In genomic region chr3:137891089-137891488, GRCm38 (mm10) we compare ENCODE assay signal across 16 mouse cellular contexts. TPM values are rescaled to one million over a fixed set of nuclear protein-coding genes. Genes with fewer than 3 reads are reported as not detected.
DNase-seq lines count a peak whose midpoint lies in the region; ATAC-seq and TF ChIP-seq lines count a peak whose summit lies in the region.
"Had no signal": no experiment of that assay in that cellular context is flagged by ENCODE, and none has a peak within 500 bp of the region (broad histone marks: within the 10 kb centered on the region; RNA-seq: fewer than 3 reads in every experiment).

No protein-coding gene starts in this region.

- no peaks in the 10 kb centered on the region for H3K27me3 ChIP-seq in hindbrain, postnatal 0 days (ENCODE audit: insufficient read depth, low read length)
- no peaks in the 10 kb centered on the region for H3K27me3 ChIP-seq in hindbrain, embryonic 10.5 days (ENCODE audit: insufficient read depth, poor library complexity, severe bottlenecking)
- H3K27me3 ChIP-seq in lung, embryonic 16.5 days (ENCODE audit: control insufficient read depth, insufficient read depth, low read depth, low read length), result no peaks in the 10 kb centered on the region
- H3K27me3 ChIP-seq: embryonic facial prominence, embryonic 12.5 days; forebrain, embryonic 15.5 days; heart, embryonic 13.5 days; hindbrain, embryonic 12.5 days had no signal

- 48% methylated on average over 3 of the region's 3 CpGs for WGBS in hindbrain, postnatal 0 days
- 80% methylated on average over 3 of the region's 3 CpGs for WGBS in hindbrain, embryonic 10.5 days
- whole genome bisulfite sequencing in lung, embryonic 16.5 days, result 58% methylated on average over 3 of the region's 3 CpGs

- no peak for TF ChIP-seq CTCF in hindbrain, postnatal 0 days (IDR thresholded peaks at IDR 0.05; ENCODE audit: low read depth)
- TF ChIP-seq CTCF in layer of hippocampus, adult 2 months (conservative IDR thresholded peaks at IDR 0.05), result no peak

- H3K9ac ChIP-seq in hindbrain, postnatal 0 days (replicated peaks; ENCODE audit: low read length), result no peak overlapping the region
- H3K9ac ChIP-seq in lung, embryonic 16.5 days (ENCODE audit: low read length), result no peak overlapping the region
- H3K9ac ChIP-seq: embryonic facial prominence, embryonic 12.5 days; forebrain, embryonic 15.5 days; heart, embryonic 13.5 days; hindbrain, embryonic 12.5 days had no signal

- no peaks in the 10 kb centered on the region for H3K9me3 ChIP-seq in hindbrain, postnatal 0 days (ENCODE audit: low read length)
- 0 out of 2 replicates have a peak, but pooled peaks cover 4% of the 10 kb centered on the region for H3K9me3 ChIP-seq in hindbrain, embryonic 10.5 days
- H3K9me3 ChIP-seq in lung, embryonic 16.5 days (ENCODE audit: control insufficient read depth, low read length), result peaks cover 5% of the 10 kb centered on the region; the same call in 1 of the 2 replicates
- H3K9me3 ChIP-seq: embryonic facial prominence, embryonic 12.5 days; forebrain, embryonic 15.5 days; heart, embryonic 13.5 days; hindbrain, embryonic 12.5 days had no signal

- H3K4me3 ChIP-seq in hindbrain, postnatal 0 days (ENCODE audit: low read length), result no peak overlapping the region
- no peak overlapping the region for H3K4me3 ChIP-seq in hindbrain, embryonic 10.5 days
- H3K4me3 ChIP-seq in lung, embryonic 16.5 days (ENCODE audit: low read length), result no peak overlapping the region
- no peak overlapping the region for H3K4me3 ChIP-seq in layer of hippocampus, adult 2 months
- H3K4me3 ChIP-seq: embryonic facial prominence, embryonic 12.5 days; forebrain, embryonic 15.5 days; heart, embryonic 13.5 days; hindbrain, embryonic 12.5 days had no signal

- peak; percentile 4 for DNase-seq in hindbrain, postnatal 0 days (ENCODE audit: low spot score)
- no peak for DNase-seq in hindbrain, embryonic 10.5 days (ENCODE audit: low spot score)
- no peak for DNase-seq in lung, adult 18-20 months
- DNase-seq in lung, postnatal 14 days, result peak; percentile 4
- DNase-seq in layer of hippocampus, adult 2 months (ENCODE audit: low spot score in 2 of 2), result no peak
- DNase-seq: adrenal gland, adult 2 months; adrenal gland, postnatal 36 days; cerebellum, adult 8-10 months; cerebellum, postnatal 25 days; heart, postnatal 36 days had no signal

- peaks cover 19% of the 10 kb centered on the region for H3K36me3 ChIP-seq in hindbrain, postnatal 0 days (ENCODE audit: insufficient read depth, low read length)
- peaks cover 37% of the 10 kb centered on the region for H3K36me3 ChIP-seq in hindbrain, embryonic 10.5 days
- H3K36me3 ChIP-seq in lung, embryonic 16.5 days (ENCODE audit: control insufficient read depth, insufficient read depth, low read length), result peaks cover 28% of the 10 kb centered on the region

- H3K27ac ChIP-seq in hindbrain, postnatal 0 days, result no peak overlapping the region
- no peak overlapping the region for H3K27ac ChIP-seq in hindbrain, embryonic 10.5 days
- H3K27ac ChIP-seq in lung, embryonic 16.5 days (ENCODE audit: low read length), result 0 out of 2 replicates have a peak overlapping the region, but pooled peaks have one; percentile 31
- H3K27ac ChIP-seq in layer of hippocampus, adult 2 months, result no peak overlapping the region
- H3K27ac ChIP-seq: embryonic facial prominence, embryonic 12.5 days; forebrain, embryonic 15.5 days; heart, embryonic 13.5 days; hindbrain, embryonic 12.5 days had no signal

- H3K4me2 ChIP-seq in hindbrain, postnatal 0 days (ENCODE audit: low read depth, low read length), result no peak overlapping the region
- no peak overlapping the region for H3K4me2 ChIP-seq in lung, embryonic 16.5 days (ENCODE audit: low read depth, low read length)
- H3K4me2 ChIP-seq: embryonic facial prominence, embryonic 12.5 days; forebrain, embryonic 15.5 days; heart, embryonic 13.5 days; hindbrain, embryonic 12.5 days had no signal

- no peak for ATAC-seq in hindbrain, postnatal 0 days
- peak; percentile 89 for ATAC-seq in lung, embryonic 16.5 days (ENCODE audit: low read depth)
- ATAC-seq: forebrain, embryonic 15.5 days; hindbrain, embryonic 16.5 days had no signal

- no peaks in the 10 kb centered on the region for H3K4me1 ChIP-seq in hindbrain, postnatal 0 days (ENCODE audit: insufficient read depth, low read length)
- no peaks in the 10 kb centered on the region for H3K4me1 ChIP-seq in hindbrain, embryonic 10.5 days (replicated peaks)
- H3K4me1 ChIP-seq in lung, embryonic 16.5 days (replicated peaks; ENCODE audit: control insufficient read depth, insufficient read depth, low read length), result no peaks in the 10 kb centered on the region; the same call in 1 of the 2 replicates
- H3K4me1 ChIP-seq: embryonic facial prominence, embryonic 12.5 days; heart, embryonic 13.5 days had no signal

RNA-seq across cellular contexts. Expression of gene Dnajb14, which starts 23.6 kb away (rescaled TPM):
- total RNA-seq in hindbrain, postnatal 0 days (2014; rRNA removed), result 22.4 and 22.5 TPM in 2 replicates
- 19.2 and 21.9 TPM in 2 replicates for polyA plus RNA-seq in hindbrain, postnatal 0 days (2015; fragmentation: Nextera tagmentation; extraction: Ambion mirVana)
- 6.6 and 7.0 TPM in 2 replicates for polyA plus RNA-seq in hindbrain, embryonic 10.5 days (2016; fragmentation: Nextera tagmentation; extraction: Ambion mirVana)
- 7.4 and 9.2 TPM in 2 replicates for polyA plus RNA-seq in lung, embryonic 16.5 days (2015; fragmentation: Nextera tagmentation; extraction: Ambion mirVana)
- 10 to 100 TPM; 52.7 to 52.9 TPM for total RNA-seq in layer of hippocampus, adult 2 months (2021)

RNA-seq across cellular contexts. Expression of gene H2afz, which starts 26.8 kb away (rescaled TPM):
- total RNA-seq in hindbrain, postnatal 0 days (2014; rRNA removed), result 542 and 567 TPM in 2 replicates
- 814 and 865 TPM in 2 replicates for polyA plus RNA-seq in hindbrain, postnatal 0 days (2015; fragmentation: Nextera tagmentation; extraction: Ambion mirVana)
- polyA plus RNA-seq in hindbrain, embryonic 10.5 days (2016; fragmentation: Nextera tagmentation; extraction: Ambion mirVana), result 3,095 and 3,165 TPM in 2 replicates
- 1,843 and 2,003 TPM in 2 replicates for polyA plus RNA-seq in lung, embryonic 16.5 days (2015; fragmentation: Nextera tagmentation; extraction: Ambion mirVana)
- 100 to 1,000 TPM; 142 to 147 TPM for total RNA-seq in layer of hippocampus, adult 2 months (2021)

RNA-seq across cellular contexts. Expression of gene Lamtor3, which starts 27.2 kb away (rescaled TPM):
- 78.9 and 84.2 TPM in 2 replicates for total RNA-seq in hindbrain, postnatal 0 days (2014; rRNA removed)
- polyA plus RNA-seq in hindbrain, postnatal 0 days (2015; fragmentation: Nextera tagmentation; extraction: Ambion mirVana), result 108 and 112 TPM in 2 replicates
- polyA plus RNA-seq in hindbrain, embryonic 10.5 days (2016; fragmentation: Nextera tagmentation; extraction: Ambion mirVana), result 82.8 and 83.3 TPM in 2 replicates
- polyA plus RNA-seq in lung, embryonic 16.5 days (2015; fragmentation: Nextera tagmentation; extraction: Ambion mirVana), result 108 and 112 TPM in 2 replicates
- total RNA-seq in layer of hippocampus, adult 2 months (2021), result 10 to 100 TPM; 64.4 to 65.3 TPM

Comparison
In these comparisons a context has a peak if more than half of its experiments do, and no peak if none do; other contexts are left out.
1. DNase-seq: peak in hindbrain, postnatal 0 days (single experiment) and lung, postnatal 14 days (single experiment); none in hindbrain, embryonic 10.5 days (single experiment), lung, adult 18-20 months (0 of 2) and layer of hippocampus, adult 2 months (0 of 2).